Mouse (Mus musculus) kidney, adult 8-10 months (tissue): ENCODE data around the gene Ntrk1.

Experiments
- DNase-seq, 2 experiments: peaks; one replicate each; pipeline ENCODE4 v3.0.0; 2022

The Ntrk1 gene

GRCm38 (mm10) chr3:87785156-87785555, 9.8 kb downstream of the Ntrk1 start:
- no peak for DNase-seq

- no peak for DNase-seq
Measured at GRCm38 (mm10) chr3:87783282-87784023, 11.5 kb downstream of the Ntrk1 start.

GRCm38 (mm10) chr3:87779086-87779485, 15.9 kb downstream of the Ntrk1 start:
- DNase-seq, result no peak

- DNase-seq, result peak in 1 of 2 experiments; percentile 34
Measured at GRCm38 (mm10) chr3:87778283-87778682, 16.7 kb downstream of the Ntrk1 start.

- DNase-seq, result peak; percentile 76 to 87
Measured at GRCm38 (mm10) chr3:87771088-87771487, 23.9 kb downstream of the Ntrk1 start.

GRCm38 (mm10) chr3:87770280-87770679, 24.7 kb downstream of the Ntrk1 start:
- peak; percentile 54 to 65 for DNase-seq

- no peak for DNase-seq
Measured at GRCm38 (mm10) chr3:87769506-87769905, 25.5 kb downstream of the Ntrk1 start.

- DNase-seq, result peak; percentile 81 to 83
Measured at GRCm38 (mm10) chr3:87768844-87769243, 26.1 kb downstream of the Ntrk1 start.

GRCm38 (mm10) chr3:87768431-87768830, 26.5 kb downstream of the Ntrk1 start:
- no peak for DNase-seq

GRCm38 (mm10) chr3:87767764-87768163, 27.2 kb downstream of the Ntrk1 start:
- peak; percentile 46 to 60 for DNase-seq

- no peak for DNase-seq
Measured at GRCm38 (mm10) chr3:87766284-87766667, 28.7 kb downstream of the Ntrk1 start.

- DNase-seq, result no peak
Measured at GRCm38 (mm10) chr3:87765631-87766283, 29.2 kb downstream of the Ntrk1 start.

GRCm38 (mm10) chr3:87765091-87765490, 29.9 kb downstream of the Ntrk1 start:
- peak; percentile 54 to 60 for DNase-seq

- DNase-seq, result no peak
Measured at GRCm38 (mm10) chr3:87764506-87764905, 30.5 kb downstream of the Ntrk1 start.

GRCm38 (mm10) chr3:87763683-87764289, 31.2 kb downstream of the Ntrk1 start:
- DNase-seq, result peak; percentile 68 to 72

GRCm38 (mm10) chr3:87763202-87763601, 31.8 kb downstream of the Ntrk1 start:
- no peak for DNase-seq

- DNase-seq, result peak in 1 of 2 experiments; percentile 69
Measured at GRCm38 (mm10) chr3:87761408-87762375, 33.3 kb downstream of the Ntrk1 start.

GRCm38 (mm10) chr3:87758641-87759040, 36.3 kb downstream of the Ntrk1 start:
- DNase-seq, result no peak

- DNase-seq, result no peak
Measured at GRCm38 (mm10) chr3:87756488-87756887, 38.5 kb downstream of the Ntrk1 start.

GRCm38 (mm10) chr3:87755964-87756363, 39.0 kb downstream of the Ntrk1 start:
- peak; percentile 76 to 90 for DNase-seq

- no peak for DNase-seq
Measured at GRCm38 (mm10) chr3:87753829-87754228, 41.1 kb downstream of the Ntrk1 start.

- DNase-seq, result no peak
Measured at GRCm38 (mm10) chr3:87752567-87752966, 42.4 kb downstream of the Ntrk1 start.

GRCm38 (mm10) chr3:87749977-87750376, 45.0 kb downstream of the Ntrk1 start:
- no peak for DNase-seq
